7 mouse cellular contexts compared by ENCODE assay signal in genomic region chr8:45999784-46000705, GRCm38 (mm10). TPM values are rescaled to one million over a fixed set of nuclear protein-coding genes. Genes with fewer than 3 reads are reported as not detected.
DNase-seq lines count a peak whose midpoint lies in the region; ATAC-seq lines count a peak whose summit lies in the region.

No protein-coding gene starts in this region.

- ATAC-seq in granulocyte monocyte progenitor cell, adult 5-6 weeks (replicated peaks; ENCODE audit: poor library complexity, severe bottlenecking) = peak; percentile 94
- peak; percentile 100 for ATAC-seq in midbrain, embryonic 13.5 days

- H3K9ac ChIP-seq in midbrain, embryonic 13.5 days (replicated peaks) = peak overlapping the region; percentile 92

- H3K9me3 ChIP-seq in embryonic facial prominence, embryonic 10.5 days = no peaks in the 10 kb centered on the region
- no peaks in the 10 kb centered on the region for H3K9me3 ChIP-seq in limb, embryonic 10.5 days (replicated peaks)
- no peaks in the 10 kb centered on the region for H3K9me3 ChIP-seq in midbrain, embryonic 13.5 days

- peaks cover 17% of the 10 kb centered on the region for H3K4me1 ChIP-seq in embryonic facial prominence, embryonic 10.5 days
- peaks cover 13% of the 10 kb centered on the region for H3K4me1 ChIP-seq in limb, embryonic 10.5 days
- H3K4me1 ChIP-seq in midbrain, embryonic 13.5 days (replicated peaks) = peaks cover 20% of the 10 kb centered on the region

- H3K4me3 ChIP-seq in embryonic facial prominence, embryonic 10.5 days = peak overlapping the region; percentile 66
- H3K4me3 ChIP-seq in limb, embryonic 10.5 days = peak overlapping the region; percentile 65
- peak overlapping the region; percentile 58 for H3K4me3 ChIP-seq in midbrain, embryonic 13.5 days (replicated peaks)

- peak; percentile 100 for DNase-seq in adrenal gland, postnatal 10 days
- DNase-seq in embryonic facial prominence, embryonic 10.5 days (ENCODE audit: low spot score) = peak; percentile 100
- DNase-seq in kidney, adult 11 months = peak; percentile 98
- peak; percentile 99 for DNase-seq in limb, embryonic 10.5 days (ENCODE audit: low spot score)
- DNase-seq in spleen, adult 12 weeks (ENCODE audit: low spot score) = peak; percentile 94

- H3K4me2 ChIP-seq in midbrain, embryonic 13.5 days (replicated peaks) = peak overlapping the region; percentile 81

- 6% methylated on average over 55 of the region's 55 CpGs for WGBS in embryonic facial prominence, embryonic 10.5 days
- 8% methylated on average over 55 of the region's 55 CpGs for WGBS in limb, embryonic 10.5 days
- 4% methylated on average over 55 of the region's 55 CpGs for whole genome bisulfite sequencing in midbrain, embryonic 13.5 days

- H3K36me3 ChIP-seq in embryonic facial prominence, embryonic 10.5 days (replicated peaks) = peaks cover 25% of the 10 kb centered on the region
- H3K36me3 ChIP-seq in limb, embryonic 10.5 days = peaks cover 25% of the 10 kb centered on the region
- peaks cover 21% of the 10 kb centered on the region for H3K36me3 ChIP-seq in midbrain, embryonic 13.5 days

- H3K27ac ChIP-seq in embryonic facial prominence, embryonic 10.5 days (replicated peaks) = peak overlapping the region; percentile 98
- H3K27ac ChIP-seq in limb, embryonic 10.5 days = peak overlapping the region; percentile 98
- H3K27ac ChIP-seq in midbrain, embryonic 13.5 days = peak overlapping the region; percentile 100

- H3K27me3 ChIP-seq in embryonic facial prominence, embryonic 10.5 days (replicated peaks; ENCODE audit: low read depth, poor library complexity, severe bottlenecking) = no peaks in the 10 kb centered on the region
- H3K27me3 ChIP-seq in limb, embryonic 10.5 days (ENCODE audit: low read depth, poor library complexity, severe bottlenecking) = no peaks in the 10 kb centered on the region
- H3K27me3 ChIP-seq in midbrain, embryonic 13.5 days = no peaks in the 10 kb centered on the region

RNA-seq across cellular contexts. Expression of gene Lrp2bp, which starts 0.9 kb away (rescaled TPM):
- under 1 TPM; 0.09 to 0.24 TPM for total RNA-seq in adrenal gland, postnatal 10 days (2021)
- 0.14 and 0.20 TPM in 2 replicates for polyA plus RNA-seq in embryonic facial prominence, embryonic 10.5 days (2016; fragmentation: Nextera tagmentation; extraction: Ambion mirVana)
- total RNA-seq in granulocyte monocyte progenitor cell, adult 5-6 weeks (2014; fragmentation: Nextera tagmentation) = not detected in 2 replicates
- not detected in 2 replicates for total RNA-seq in granulocyte monocyte progenitor cell, adult 5-6 weeks (2017)
- 0.23 and 0.25 TPM in 2 replicates for polyA plus RNA-seq in limb, embryonic 10.5 days (2016; fragmentation: Nextera tagmentation; extraction: Ambion mirVana)
- 0.55 and 0.62 TPM in 2 replicates for polyA plus RNA-seq in midbrain, embryonic 13.5 days (2015; fragmentation: Nextera tagmentation; extraction: Ambion mirVana)

RNA-seq across cellular contexts. Expression of gene Ankrd37, which starts 5.5 kb away (rescaled TPM):
- 1 to 10 TPM; 1.7 to 5.3 TPM for total RNA-seq in adrenal gland, postnatal 10 days (2021)
- 17.9 and 18.7 TPM in 2 replicates for polyA plus RNA-seq in embryonic facial prominence, embryonic 10.5 days (2016; fragmentation: Nextera tagmentation; extraction: Ambion mirVana)
- not detected in 2 replicates for total RNA-seq in granulocyte monocyte progenitor cell, adult 5-6 weeks (2014; fragmentation: Nextera tagmentation)
- total RNA-seq in granulocyte monocyte progenitor cell, adult 5-6 weeks (2017) = not detected in 2 replicates
- 15.0 and 16.6 TPM in 2 replicates for polyA plus RNA-seq in limb, embryonic 10.5 days (2016; fragmentation: Nextera tagmentation; extraction: Ambion mirVana)
- polyA plus RNA-seq in midbrain, embryonic 13.5 days (2015; fragmentation: Nextera tagmentation; extraction: Ambion mirVana) = 32.3 and 32.6 TPM in 2 replicates

RNA-seq across cellular contexts. Expression of gene Ufsp2, which starts 24.7 kb away (rescaled TPM):
- 10 to 100 TPM; 50.9 to 52.5 TPM for total RNA-seq in adrenal gland, postnatal 10 days (2021)
- polyA plus RNA-seq in embryonic facial prominence, embryonic 10.5 days (2016; fragmentation: Nextera tagmentation; extraction: Ambion mirVana) = 58.9 and 67.5 TPM in 2 replicates
- total RNA-seq in granulocyte monocyte progenitor cell, adult 5-6 weeks (2014; fragmentation: Nextera tagmentation) = 69.1 and 91.9 TPM in 2 replicates
- 155 and 222 TPM in 2 replicates for total RNA-seq in granulocyte monocyte progenitor cell, adult 5-6 weeks (2017)
- 50.4 and 58.8 TPM in 2 replicates for polyA plus RNA-seq in limb, embryonic 10.5 days (2016; fragmentation: Nextera tagmentation; extraction: Ambion mirVana)
- 60.3 and 62.6 TPM in 2 replicates for polyA plus RNA-seq in midbrain, embryonic 13.5 days (2015; fragmentation: Nextera tagmentation; extraction: Ambion mirVana)

RNA-seq across cellular contexts. Expression of gene 1700029J07Rik, which starts 25.0 kb away (rescaled TPM):
- total RNA-seq in adrenal gland, postnatal 10 days (2021) = 1 to 10 TPM; 1.0 to 2.5 TPM
- polyA plus RNA-seq in embryonic facial prominence, embryonic 10.5 days (2016; fragmentation: Nextera tagmentation; extraction: Ambion mirVana) = 3.7 and 3.8 TPM in 2 replicates
- 2.9 TPM in 1 of 2 replicates, not detected in the other for total RNA-seq in granulocyte monocyte progenitor cell, adult 5-6 weeks (2014; fragmentation: Nextera tagmentation)
- 0.41 and 0.86 TPM in 2 replicates for total RNA-seq in granulocyte monocyte progenitor cell, adult 5-6 weeks (2017)
- 3.2 TPM in 2 replicates for polyA plus RNA-seq in limb, embryonic 10.5 days (2016; fragmentation: Nextera tagmentation; extraction: Ambion mirVana)
- polyA plus RNA-seq in midbrain, embryonic 13.5 days (2015; fragmentation: Nextera tagmentation; extraction: Ambion mirVana) = 4.0 and 4.8 TPM in 2 replicates

Comparison
In these comparisons a context has a peak if more than half of its experiments do, and no peak if none do; other contexts are left out.
1. Peak in every context shown above with its lines: DNase-seq, ATAC-seq, H3K4me3 ChIP-seq and H3K27ac ChIP-seq.